Mouse (Mus musculus): ENCODE results near the gene Misp. TPM values are rescaled to one million over a fixed set of nuclear protein-coding genes. Genes with fewer than 3 reads are reported as not detected.

The Misp gene
- total and polyA plus RNA-seq, 3 experiments: not detected

DNA sequence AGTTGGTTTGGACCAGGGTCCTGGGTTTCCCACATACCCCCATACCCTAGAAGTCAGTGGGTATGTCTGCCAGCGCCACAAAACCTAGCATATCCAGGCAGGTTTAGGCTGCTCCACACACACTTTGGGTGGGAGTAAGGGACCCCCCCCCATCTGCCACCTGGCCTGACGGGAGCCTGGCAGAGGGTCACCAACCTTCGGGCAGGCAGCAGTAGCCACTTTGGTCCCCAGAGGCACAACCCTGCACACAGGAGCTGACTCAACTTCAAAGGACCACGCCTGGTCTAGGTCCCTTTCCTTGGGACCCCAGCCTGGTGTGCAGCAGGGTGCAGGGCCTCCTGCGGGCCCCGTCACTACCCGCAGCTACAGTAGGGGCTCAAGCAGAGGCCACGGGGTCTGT lies 512 bp upstream of the Misp start:
- no peaks in the 10 kb centered on the region for H3K9me3 ChIP-seq (replicated peaks; ENCODE audit: low read length)
- H3K79me2 ChIP-seq (replicated peaks; ENCODE audit: control insufficient read depth, extremely low read depth, insufficient read depth, poor library complexity, severe bottlenecking): no peaks in the 10 kb centered on the region
- no peak overlapping the region for H3K27ac ChIP-seq (ENCODE audit: insufficient read depth, low read depth)
- H3K4me2 ChIP-seq (ENCODE audit: insufficient read depth, low read depth, poor library complexity, severe bottlenecking): no peak overlapping the region
- H3K4me3 ChIP-seq (replicated peaks in 1 of 3; ENCODE audit: low read depth in 2 of 3, low read length in 2 of 3, poor library complexity in 1 of 3): no peak overlapping the region
- H3K36me3 ChIP-seq (replicated peaks in 1 of 2; ENCODE audit: control insufficient read depth in 1 of 2, insufficient read depth in 1 of 2, low read length in 1 of 2): no peaks in the 10 kb centered on the region
- dilution Hi-C loops (cut with MboI; ENCODE audit: extremely low pct_ligation_motif_present, extremely low pct_unique_long_range_greater_than_20kb, low sequenced_read_pairs): no loop called here
- in situ Hi-C loops (cut with MboI; ENCODE audit: low pct_ligation_motif_present, low pct_unique_long_range_greater_than_20kb, low sequenced_read_pairs): no loop called here
- H3K9ac ChIP-seq (ENCODE audit: insufficient read depth, low read depth): no peak overlapping the region
- H3K27me3 ChIP-seq (replicated peaks): peaks cover 63% of the 10 kb centered on the region
- peaks cover 2 to 7% of the 10 kb centered on the region in 2 experiments; a peak in 2 of 4 replicates for H3K4me1 ChIP-seq (ENCODE audit: control insufficient read depth in 1 of 2, insufficient read depth in 2 of 2)
- no peak for DNase-seq (ENCODE audit: extremely low read depth)
- TF ChIP-seq MYC (IDR thresholded peaks at IDR 0.05; ENCODE audit: low read depth, low read length): no peak
- TF ChIP-seq NRF1 (IDR thresholded peaks at IDR 0.05; ENCODE audit: low read depth, low read length): no peak
- TF ChIP-seq NELFE (IDR thresholded peaks at IDR 0.05; ENCODE audit: low read depth, low read length): no peak
- no peak for TF ChIP-seq IRF4 (IDR thresholded peaks at IDR 0.05; ENCODE audit: low read depth, low read length)
- TF ChIP-seq ZMIZ1 (IDR thresholded peaks at IDR 0.05; ENCODE audit: low read depth, low read length): no peak
- no peak for TF ChIP-seq CHD1 (IDR thresholded peaks at IDR 0.05; ENCODE audit: low read depth, low read length)
- TF ChIP-seq JUN (IDR thresholded peaks at IDR 0.05; ENCODE audit: insufficient read depth, low read depth, low read length): no peak
- no peak for TF ChIP-seq GABPA (IDR thresholded peaks at IDR 0.05; ENCODE audit: insufficient replicate concordance, low read depth, low read length)
- TF ChIP-seq MEF2A (IDR thresholded peaks at IDR 0.05; ENCODE audit: borderline replicate concordance, low read depth, low read length): no peak
- no peak for TF ChIP-seq SMC3 (IDR thresholded peaks at IDR 0.05; ENCODE audit: low read depth, low read length)
- TF ChIP-seq MAX (IDR thresholded peaks at IDR 0.05; ENCODE audit: low read length): no peak
- no peak for TF ChIP-seq UBTF (IDR thresholded peaks at IDR 0.05; ENCODE audit: low read depth, low read length)
- no peak for TF ChIP-seq USF1 (IDR thresholded peaks at IDR 0.05; ENCODE audit: low read depth, low read length)

GRCm38 (mm10) chr10:79821731-79822130 lies 942 bp downstream of the Misp start:
- H3K4me3 ChIP-seq (replicated peaks in 1 of 3; ENCODE audit: low read depth in 2 of 3, low read length in 2 of 3, poor library complexity in 1 of 3): no peak overlapping the region
- H3K9ac ChIP-seq (ENCODE audit: insufficient read depth, low read depth): no peak overlapping the region
- H3K36me3 ChIP-seq (replicated peaks in 1 of 2; ENCODE audit: control insufficient read depth in 1 of 2, insufficient read depth in 1 of 2, low read length in 1 of 2): no peaks in the 10 kb centered on the region
- dilution Hi-C loops (cut with MboI; ENCODE audit: extremely low pct_ligation_motif_present, extremely low pct_unique_long_range_greater_than_20kb, low sequenced_read_pairs) (no loop called here), in situ Hi-C loops (cut with MboI; ENCODE audit: low pct_ligation_motif_present, low pct_unique_long_range_greater_than_20kb, low sequenced_read_pairs) (no loop called here)
- no peak overlapping the region for H3K27ac ChIP-seq (ENCODE audit: insufficient read depth, low read depth)
- TF ChIP-seq MYC (IDR thresholded peaks at IDR 0.05; ENCODE audit: low read depth, low read length): no peak
- TF ChIP-seq MAX (IDR thresholded peaks at IDR 0.05; ENCODE audit: low read length): no peak
- TF ChIP-seq IRF4 (IDR thresholded peaks at IDR 0.05; ENCODE audit: low read depth, low read length): no peak
- TF ChIP-seq MAFK (IDR thresholded peaks at IDR 0.05; ENCODE audit: insufficient replicate concordance, low read length): no peak
- no peak for TF ChIP-seq SMC3 (IDR thresholded peaks at IDR 0.05; ENCODE audit: low read depth, low read length)
- TF ChIP-seq CHD2 (IDR thresholded peaks at IDR 0.05; ENCODE audit: low read length): no peak
- TF ChIP-seq POLR2A (IDR thresholded peaks at IDR 0.05; ENCODE audit: low read depth, low read length): no peak
- TF ChIP-seq E2F4 (IDR thresholded peaks at IDR 0.05; ENCODE audit: insufficient replicate concordance, low read depth, low read length): no peak
- TF ChIP-seq MXI1 (IDR thresholded peaks at IDR 0.05; ENCODE audit: low read depth, low read length): no peak
- TF ChIP-seq USF2 (conservative IDR thresholded peaks at IDR 0.05; ENCODE audit: low read depth, low read length): no peak
- TF ChIP-seq CTCF (conservative IDR thresholded peaks at IDR 0.05 in 1 of 2, IDR thresholded peaks at IDR 0.05 in 1 of 2; ENCODE audit: low read depth in 2 of 2, low read length in 2 of 2): no peak
- TF ChIP-seq ZMIZ1 (IDR thresholded peaks at IDR 0.05; ENCODE audit: low read depth, low read length): no peak
- TF ChIP-seq BHLHE40 (IDR thresholded peaks at IDR 0.05; ENCODE audit: low read depth, low read length): no peak
- peaks cover 71% of the 10 kb centered on the region for H3K27me3 ChIP-seq (replicated peaks)
- no peak for DNase-seq (ENCODE audit: extremely low read depth)
- H3K79me2 ChIP-seq (replicated peaks; ENCODE audit: control insufficient read depth, extremely low read depth, insufficient read depth, poor library complexity, severe bottlenecking): no peaks in the 10 kb centered on the region
- H3K4me1 ChIP-seq (ENCODE audit: control insufficient read depth in 1 of 2, insufficient read depth in 2 of 2): peaks cover 2 to 5% of the 10 kb centered on the region in 2 experiments; a peak in 2 of 4 replicates
- H3K9me3 ChIP-seq (replicated peaks; ENCODE audit: low read length): peaks cover 3% of the 10 kb centered on the region
- no peak overlapping the region for H3K4me2 ChIP-seq (ENCODE audit: insufficient read depth, low read depth, poor library complexity, severe bottlenecking)

Data from CH12.LX (cell line).